Mouse (Mus musculus): Measurements from ENCODE around the gene Themis.

GRCm38 (mm10) chr10:28799469-28799868 is 131.3 kb downstream of the Themis start:
- no peak for TF ChIP-seq POLR2A (IDR thresholded peaks at IDR 0.05; ENCODE audit: insufficient read depth, low read depth, low read length)
- no peak for TF ChIP-seq CTCF (IDR thresholded peaks at IDR 0.05)
- no peak for TF ChIP-seq EP300 (IDR thresholded peaks at IDR 0.05; ENCODE audit: insufficient read depth, low read depth, low read length)
